Mouse (Mus musculus) intestine, embryonic 16.5 days (tissue): ENCODE data around the gene Tspoap1. TPM values are rescaled to one million over a fixed set of nuclear protein-coding genes. Genes with fewer than 3 reads are reported as not detected.

ENCODE experiments used
- ATAC-seq: fragments of 200-750 bp; cut with Nextera tagmentation; 2 replicates; pipeline ENCODE4 v1.8.0; 2017; ENCODE audit warnings: moderate TSS enrichment, moderate library complexity
- H3K27ac ChIP-seq: fragments of 300-500 bp; sonication (generic); 2 replicates; pipeline ENCODE4 v1.5.1; 2014; ENCODE audit warnings: mild to moderate bottlenecking, low read length
- H3K27me3 ChIP-seq: fragments of 300-500 bp; sonication (generic); replicated peaks from 2 replicates; pipeline ENCODE4 v1.6.1; 2014; ENCODE audit warnings: low read length, control low read depth, mixed read lengths; ENCODE audit not compliant: control insufficient read depth, insufficient read depth
- H3K36me3 ChIP-seq: fragments of 300-500 bp; sonication (generic); 2 replicates; pipeline ENCODE4 v1.6.1; 2014; ENCODE audit warnings: low read length, control low read depth; ENCODE audit not compliant: control insufficient read depth, insufficient read depth
- H3K4me1 ChIP-seq: fragments of 300-500 bp; sonication (generic); 2 replicates; pipeline ENCODE4 v1.6.1; 2014; ENCODE audit warnings: low read length, control low read depth, mixed read lengths; ENCODE audit not compliant: control insufficient read depth, insufficient read depth
- H3K4me2 ChIP-seq: fragments of 300-500 bp; sonication (generic); 2 replicates; pipeline ENCODE4 v1.6.1; 2014; ENCODE audit warnings: low read depth, low read length, control low read depth
- H3K4me3 ChIP-seq: fragments of 300-500 bp; sonication (generic); 2 replicates; pipeline ENCODE4 v1.5.1; 2014; ENCODE audit warnings: mild to moderate bottlenecking, low read length
- H3K9ac ChIP-seq: fragments of 300-500 bp; sonication (generic); 2 replicates; pipeline ENCODE4 v1.6.1; 2014; ENCODE audit warnings: low read depth, low read length
- H3K9me3 ChIP-seq: fragments of 300-500 bp; sonication (generic); 2 replicates; pipeline ENCODE4 v1.6.1; 2016; ENCODE audit warnings: low read length, control low read depth; ENCODE audit not compliant: control insufficient read depth
- WGBS: fragments of 180-500 bp; shearing (Covaris S2); extraction: QIAGEN DNeasy Blood & Tissue Kit; methylation state at CpG from one replicate; pipeline ENCODE4 v1.1.7; 2014; 5-methylcytosine and 5-hydroxymethylcytosine counted together
- polyA plus RNA-seq: library from polyadenylated mRNA; unstranded; fragments of >200 nt; fragmentation: Nextera tagmentation; extraction: Ambion mirVana; gene quantifications from 2 replicates; pipeline ENCODE4 v1.2.1, GENCODE M21; 2015

Gene Tspoap1
- 0.83 and 1.2 TPM in 2 replicates for polyA plus RNA-seq

- no peak for ATAC-seq
- H3K27me3 ChIP-seq, result peaks cover 56% of the 10 kb centered on the region
- 8% methylated on average over 23 of the region's 23 CpGs for WGBS
- H3K4me3 ChIP-seq, result no peak within 1 kb of the TSS
- H3K36me3 ChIP-seq, result no peaks in the 10 kb centered on the region
- no peaks in the 10 kb centered on the region for H3K9me3 ChIP-seq
- no peak within 1 kb of the TSS for H3K4me2 ChIP-seq
- no peak within 1 kb of the TSS for H3K27ac ChIP-seq
- H3K9ac ChIP-seq, result peak within 1 kb of the TSS; percentile 15; the same call in 1 of the 2 replicates
- peaks cover 11% of the 10 kb centered on the region for H3K4me1 ChIP-seq
Observed at GRCm38 (mm10) chr11:87760301-87761081, at the start of gene Tspoap1. Tspoap1 (plus strand) TSS chr11:87760541.

GRCm38 (mm10) chr11:87712188-87712587, 48.2 kb upstream of the Tspoap1 start:
- Histone ChIP-seq H3K4me2 (no peak overlapping the region), H3K4me1 (peaks cover 27% of the 10 kb centered on the region), H3K27ac (no peak overlapping the region), H3K4me3 (no peak overlapping the region), H3K36me3 (no peaks in the 10 kb centered on the region), H3K9ac (no peak overlapping the region), H3K27me3 (no peaks in the 10 kb centered on the region), H3K9me3 (no peaks in the 10 kb centered on the region)
- 81% methylated on average over 4 of the region's 4 CpGs for WGBS
- no peak for ATAC-seq

GRCm38 (mm10) chr11:87715999-87716398, 44.3 kb upstream of the Tspoap1 start:
- H3K36me3 ChIP-seq, result peaks cover 4% of the 10 kb centered on the region
- no peaks in the 10 kb centered on the region for H3K27me3 ChIP-seq
- H3K4me2 ChIP-seq, result no peak overlapping the region
- 74% methylated on average over 4 of the region's 4 CpGs for WGBS
- H3K27ac ChIP-seq, result no peak overlapping the region
- H3K9me3 ChIP-seq, result no peaks in the 10 kb centered on the region
- no peak for ATAC-seq
- H3K9ac ChIP-seq, result no peak overlapping the region
- H3K4me3 ChIP-seq, result no peak overlapping the region
- H3K4me1 ChIP-seq, result peaks cover 5% of the 10 kb centered on the region

GRCm38 (mm10) chr11:87719526-87719925, 40.8 kb upstream of the Tspoap1 start:
- Histone ChIP-seq H3K36me3 (peaks cover 4% of the 10 kb centered on the region), H3K27ac (no peak overlapping the region), H3K9me3 (no peaks in the 10 kb centered on the region), H3K27me3 (no peaks in the 10 kb centered on the region), H3K4me2 (no peak overlapping the region), H3K4me3 (no peak overlapping the region), H3K4me1 (no peaks in the 10 kb centered on the region), H3K9ac (no peak overlapping the region)
- no peak for ATAC-seq
- 75% methylated on average over 7 of the region's 7 CpGs for WGBS

GRCm38 (mm10) chr11:87720324-87720723, 40.0 kb upstream of the Tspoap1 start:
- no peaks in the 10 kb centered on the region for H3K9me3 ChIP-seq
- H3K9ac ChIP-seq, result no peak overlapping the region
- no peaks in the 10 kb centered on the region for H3K27me3 ChIP-seq
- H3K27ac ChIP-seq, result no peak overlapping the region
- no peak overlapping the region for H3K4me2 ChIP-seq
- H3K4me3 ChIP-seq, result no peak overlapping the region
- H3K4me1 ChIP-seq, result peaks cover 4% of the 10 kb centered on the region; the same call in 1 of the 2 replicates
- peaks cover 4% of the 10 kb centered on the region for H3K36me3 ChIP-seq
- WGBS, result 41% methylated on average over 9 of the region's 9 CpGs
- no peak for ATAC-seq

GRCm38 (mm10) chr11:87720839-87721238, 39.5 kb upstream of the Tspoap1 start:
- ATAC-seq, result no peak
- Histone ChIP-seq H3K4me3 (no peak overlapping the region), H3K4me2 (no peak overlapping the region), H3K27me3 (no peaks in the 10 kb centered on the region), H3K9ac (no peak overlapping the region), H3K27ac (no peak overlapping the region), H3K9me3 (no peaks in the 10 kb centered on the region), H3K4me1 (peaks cover 9% of the 10 kb centered on the region), H3K36me3 (peaks cover 4% of the 10 kb centered on the region)
- 67% methylated on average over 9 of the region's 9 CpGs for WGBS

- Histone ChIP-seq H3K36me3 (peaks cover 4% of the 10 kb centered on the region), H3K27ac (no peak overlapping the region), H3K4me3 (no peak overlapping the region), H3K9me3 (no peaks in the 10 kb centered on the region), H3K27me3 (no peaks in the 10 kb centered on the region), H3K4me1 (peaks cover 20% of the 10 kb centered on the region), H3K9ac (no peak overlapping the region), H3K4me2 (no peak overlapping the region)
- ATAC-seq, result no peak
- WGBS, result 78% methylated on average over 3 of the region's 3 CpGs
Observed at GRCm38 (mm10) chr11:87722168-87722567, 38.2 kb upstream of the Tspoap1 start.

GRCm38 (mm10) chr11:87722891-87723290, 37.5 kb upstream of the Tspoap1 start:
- Histone ChIP-seq H3K4me3 (no peak overlapping the region), H3K4me1 (peaks cover 20% of the 10 kb centered on the region), H3K27me3 (no peaks in the 10 kb centered on the region), H3K9me3 (no peaks in the 10 kb centered on the region), H3K27ac (no peak overlapping the region), H3K9ac (no peak overlapping the region), H3K4me2 (no peak overlapping the region), H3K36me3 (peaks cover 4% of the 10 kb centered on the region)
- no peak for ATAC-seq
- 84% methylated on average over 4 of the region's 4 CpGs for WGBS

GRCm38 (mm10) chr11:87725515-87725914, 34.8 kb upstream of the Tspoap1 start:
- Histone ChIP-seq H3K27ac (peak overlapping the region; percentile 75), H3K9ac (peak overlapping the region; percentile 50; the same call in 1 of the 2 replicates), H3K4me3 (no peak overlapping the region), H3K9me3 (no peaks in the 10 kb centered on the region), H3K4me2 (0 out of 2 replicates have a peak overlapping the region, but pooled peaks have one; percentile 11), H3K36me3 (no peaks in the 10 kb centered on the region), H3K27me3 (no peaks in the 10 kb centered on the region), H3K4me1 (peaks cover 20% of the 10 kb centered on the region)
- peak; percentile 12; the same call in 1 of the 2 replicates for ATAC-seq
